ENCODE assay signal across 33 mouse cellular contexts in genomic region chr7:28495426-28495825, GRCm38 (mm10). TPM values are rescaled to one million over a fixed set of nuclear protein-coding genes. Genes with fewer than 3 reads are reported as not detected.
DNase-seq lines count a peak whose midpoint lies in the region; ATAC-seq lines count a peak whose summit lies in the region.
"Had no signal": no experiment of that assay in that cellular context is flagged by ENCODE, and none has a peak within 500 bp of the region (broad histone marks: within the 10 kb centered on the region; RNA-seq: fewer than 3 reads in every experiment).

No protein-coding gene starts in this region.

- no peaks in the 10 kb centered on the region for H3K4me1 ChIP-seq in neural tube, embryonic 11.5 days (ENCODE audit: control insufficient read depth, insufficient read depth, low read length)
- peaks cover 7% of the 10 kb centered on the region; the same call in 1 of the 2 replicates for H3K4me1 ChIP-seq in neural tube, embryonic 15.5 days
- H3K4me1 ChIP-seq in midbrain, embryonic 12.5 days, result peaks cover 10% of the 10 kb centered on the region
- H3K4me1 ChIP-seq in neural tube, embryonic 13.5 days (replicated peaks), result peaks cover 6% of the 10 kb centered on the region; the same call in 1 of the 2 replicates
- no peaks in the 10 kb centered on the region for H3K4me1 ChIP-seq in heart, embryonic 11.5 days (ENCODE audit: control insufficient read depth, insufficient read depth, low read length)
- H3K4me1 ChIP-seq: heart, embryonic 13.5 days; intestine, embryonic 15.5 days; limb, embryonic 12.5 days had no signal

- no peak overlapping the region for H3K4me3 ChIP-seq in neural tube, embryonic 11.5 days (ENCODE audit: low read depth, low read length)
- H3K4me3 ChIP-seq in neural tube, embryonic 15.5 days (replicated peaks), result no peak overlapping the region
- H3K4me3 ChIP-seq in midbrain, embryonic 12.5 days, result no peak overlapping the region
- H3K4me3 ChIP-seq in neural tube, embryonic 13.5 days, result no peak overlapping the region
- H3K4me3 ChIP-seq in heart, embryonic 11.5 days (ENCODE audit: low read depth, low read length), result no peak overlapping the region
- H3K4me3 ChIP-seq: embryonic facial prominence, embryonic 15.5 days; heart, embryonic 13.5 days; intestine, embryonic 15.5 days; limb, embryonic 12.5 days had no signal

- no peak overlapping the region for H3K9ac ChIP-seq in neural tube, embryonic 11.5 days (ENCODE audit: low read length)
- no peak overlapping the region for H3K9ac ChIP-seq in neural tube, embryonic 15.5 days (replicated peaks)
- no peak overlapping the region for H3K9ac ChIP-seq in midbrain, embryonic 12.5 days (replicated peaks)
- no peak overlapping the region for H3K9ac ChIP-seq in neural tube, embryonic 13.5 days
- H3K9ac ChIP-seq in heart, embryonic 11.5 days (ENCODE audit: low read depth, low read length), result no peak overlapping the region
- H3K9ac ChIP-seq: embryonic facial prominence, embryonic 15.5 days; heart, embryonic 13.5 days; intestine, embryonic 15.5 days; limb, embryonic 12.5 days; liver, postnatal 0 days had no signal

- 74% methylated on average over 11 of the region's 11 CpGs for WGBS in neural tube, embryonic 11.5 days
- 51% methylated on average over 11 of the region's 11 CpGs for WGBS in neural tube, embryonic 15.5 days
- 27% methylated on average over 11 of the region's 11 CpGs for WGBS in midbrain, embryonic 12.5 days
- 54% methylated on average over 11 of the region's 11 CpGs for WGBS in neural tube, embryonic 13.5 days
- WGBS in heart, embryonic 11.5 days (ENCODE audit: insufficient replicate concordance), result 79% methylated on average over 11 of the region's 11 CpGs

- ATAC-seq in neural tube, embryonic 11.5 days (ENCODE audit: insufficient read depth, low FRiP score, low TSS enrichment), result no peak
- ATAC-seq in neural tube, embryonic 15.5 days (ENCODE audit: low FRiP score), result no peak
- peak; percentile 77 for ATAC-seq in midbrain, embryonic 12.5 days (ENCODE audit: low FRiP score, low read depth)
- no peak for ATAC-seq in neural tube, embryonic 13.5 days (ENCODE audit: low read depth)
- no peak for ATAC-seq in heart, embryonic 11.5 days (replicated peaks; ENCODE audit: insufficient number of reproducible peaks, low FRiP score, low TSS enrichment)
- ATAC-seq: forebrain, embryonic 16.5 days; hindbrain, embryonic 16.5 days; intestine, embryonic 15.5 days; liver, postnatal 0 days; lung, postnatal 0 days had no signal

- peak; percentile 31 for DNase-seq in neural tube, embryonic 11.5 days (ENCODE audit: low spot score)
- no peak for DNase-seq in cerebellum, postnatal 10 days
- no peak for DNase-seq in left cerebral cortex, postnatal 14 days (ENCODE audit: low spot score in 2 of 2)
- DNase-seq: adrenal gland, adult 2 months; B cell, adult 2 months; cerebellum, adult 18-20 months; cerebellum, postnatal 36 days; gastrocnemius, postnatal 10 days; heart, adult 11 months; kidney, adult 8-10 months; kidney, postnatal 10 days; liver, postnatal 0 days; right cerebral cortex, postnatal 14 days; spleen, adult 18-20 months had no signal

- H3K9me3 ChIP-seq in neural tube, embryonic 11.5 days (ENCODE audit: control insufficient read depth, low read length), result no peaks in the 10 kb centered on the region
- H3K9me3 ChIP-seq in neural tube, embryonic 15.5 days (replicated peaks), result no peaks in the 10 kb centered on the region
- no peaks in the 10 kb centered on the region for H3K9me3 ChIP-seq in midbrain, embryonic 12.5 days
- H3K9me3 ChIP-seq in neural tube, embryonic 13.5 days, result no peaks in the 10 kb centered on the region
- H3K9me3 ChIP-seq in heart, embryonic 11.5 days (replicated peaks; ENCODE audit: control insufficient read depth, low read length), result no peaks in the 10 kb centered on the region
- H3K9me3 ChIP-seq: embryonic facial prominence, embryonic 15.5 days; G1E; heart, embryonic 13.5 days; intestine, embryonic 15.5 days had no signal

- no peaks in the 10 kb centered on the region for H3K27me3 ChIP-seq in neural tube, embryonic 11.5 days (ENCODE audit: control insufficient read depth, insufficient read depth, low read length)
- no peaks in the 10 kb centered on the region for H3K27me3 ChIP-seq in neural tube, embryonic 15.5 days (replicated peaks)
- peaks cover 37% of the 10 kb centered on the region; the same call in 1 of the 2 replicates for H3K27me3 ChIP-seq in midbrain, embryonic 12.5 days
- H3K27me3 ChIP-seq in neural tube, embryonic 13.5 days, result no peaks in the 10 kb centered on the region; the same call in 1 of the 2 replicates
- no peaks in the 10 kb centered on the region for H3K27me3 ChIP-seq in heart, embryonic 11.5 days (ENCODE audit: control insufficient read depth, insufficient read depth, low read length)
- H3K27me3 ChIP-seq: embryonic facial prominence, embryonic 15.5 days; heart, embryonic 13.5 days; intestine, embryonic 15.5 days had no signal

- no peak overlapping the region for H3K27ac ChIP-seq in neural tube, embryonic 11.5 days (ENCODE audit: low read depth, low read length)
- H3K27ac ChIP-seq in neural tube, embryonic 15.5 days (replicated peaks), result no peak overlapping the region; the same call in 1 of the 2 replicates
- H3K27ac ChIP-seq in midbrain, embryonic 12.5 days (replicated peaks), result 0 out of 2 replicates have a peak overlapping the region, but pooled peaks have one; percentile 56
- peak overlapping the region; percentile 59 for H3K27ac ChIP-seq in neural tube, embryonic 13.5 days (replicated peaks)
- H3K27ac ChIP-seq in heart, embryonic 11.5 days (ENCODE audit: low read depth, low read length), result no peak overlapping the region
- H3K27ac ChIP-seq: embryonic facial prominence, embryonic 15.5 days; heart, embryonic 13.5 days; intestine, embryonic 15.5 days; limb, embryonic 12.5 days; macrophage had no signal

- intact Hi-C loops in left cerebral cortex, postnatal 14 days (cut with DNase I), result no loop called here

- no peaks in the 10 kb centered on the region for H3K36me3 ChIP-seq in neural tube, embryonic 11.5 days (ENCODE audit: control insufficient read depth, insufficient read depth, low read length)
- no peaks in the 10 kb centered on the region for H3K36me3 ChIP-seq in neural tube, embryonic 15.5 days
- no peaks in the 10 kb centered on the region for H3K36me3 ChIP-seq in midbrain, embryonic 12.5 days
- no peaks in the 10 kb centered on the region for H3K36me3 ChIP-seq in neural tube, embryonic 13.5 days
- no peaks in the 10 kb centered on the region for H3K36me3 ChIP-seq in heart, embryonic 11.5 days (ENCODE audit: control insufficient read depth, insufficient read depth, low read length)
- H3K36me3 ChIP-seq: embryonic facial prominence, embryonic 15.5 days; G1E; heart, embryonic 13.5 days; intestine, embryonic 15.5 days; limb, embryonic 12.5 days had no signal

- no peak overlapping the region for H3K4me2 ChIP-seq in neural tube, embryonic 11.5 days (ENCODE audit: low read depth)
- no peak overlapping the region for H3K4me2 ChIP-seq in neural tube, embryonic 15.5 days
- 0 out of 2 replicates have a peak overlapping the region, but pooled peaks have one; percentile 11 for H3K4me2 ChIP-seq in midbrain, embryonic 12.5 days (replicated peaks)
- no peak overlapping the region for H3K4me2 ChIP-seq in neural tube, embryonic 13.5 days
- H3K4me2 ChIP-seq in heart, embryonic 11.5 days, result no peak overlapping the region
- H3K4me2 ChIP-seq: embryonic facial prominence, embryonic 15.5 days; heart, embryonic 13.5 days; intestine, embryonic 15.5 days; limb, embryonic 12.5 days; liver, embryonic 11.5 days had no signal

RNA-seq across cellular contexts. Expression of gene Ifnl2, which starts 14.8 kb away (rescaled TPM):
- polyA plus RNA-seq in neural tube, embryonic 11.5 days (2014; fragmentation: Nextera tagmentation; extraction: Ambion mirVana), result not detected in 2 replicates
- polyA plus RNA-seq in neural tube, embryonic 15.5 days (2015; fragmentation: Nextera tagmentation; extraction: Ambion mirVana), result not detected in 2 replicates
- polyA plus RNA-seq in midbrain, embryonic 12.5 days (2016; fragmentation: Nextera tagmentation; extraction: Ambion mirVana), result not detected in 2 replicates
- polyA plus RNA-seq in neural tube, embryonic 13.5 days (2015; fragmentation: Nextera tagmentation; extraction: Ambion mirVana), result not detected in 2 replicates
- polyA plus RNA-seq in heart, embryonic 11.5 days (2014; fragmentation: Nextera tagmentation; extraction: Ambion mirVana), result not detected in 2 replicates
- not detected for total RNA-seq in left cerebral cortex, postnatal 14 days (2021)
- total RNA-seq: adrenal gland, adult 2 months; CH12.LX; gastrocnemius, postnatal 10 days; heart, postnatal 25 days; layer of hippocampus, postnatal 14 days had no signal
- polyA plus RNA-seq: embryonic facial prominence, embryonic 15.5 days; forebrain, embryonic 16.5 days; G1E; heart, embryonic 13.5 days; hindbrain, embryonic 16.5 days; intestine, embryonic 15.5 days; limb, embryonic 12.5 days; liver, embryonic 11.5 days; liver, postnatal 0 days; lung, postnatal 0 days; macrophage; testis, adult 2 months; urinary bladder, adult 2 months had no signal

RNA-seq across cellular contexts. Expression of gene Ifnl3, which starts 27.2 kb away (rescaled TPM):
- not detected in 2 replicates for polyA plus RNA-seq in neural tube, embryonic 11.5 days (2014; fragmentation: Nextera tagmentation; extraction: Ambion mirVana)
- not detected in 2 replicates for polyA plus RNA-seq in neural tube, embryonic 15.5 days (2015; fragmentation: Nextera tagmentation; extraction: Ambion mirVana)
- polyA plus RNA-seq in midbrain, embryonic 12.5 days (2016; fragmentation: Nextera tagmentation; extraction: Ambion mirVana), result not detected in 2 replicates
- polyA plus RNA-seq in neural tube, embryonic 13.5 days (2015; fragmentation: Nextera tagmentation; extraction: Ambion mirVana), result not detected in 2 replicates
- polyA plus RNA-seq in heart, embryonic 11.5 days (2014; fragmentation: Nextera tagmentation; extraction: Ambion mirVana), result not detected in 2 replicates
- total RNA-seq in left cerebral cortex, postnatal 14 days (2021), result not detected
- total RNA-seq: adrenal gland, adult 2 months; CH12.LX; G1E; gastrocnemius, postnatal 10 days; heart, postnatal 25 days; layer of hippocampus, postnatal 14 days had no signal
- polyA plus RNA-seq: embryonic facial prominence, embryonic 15.5 days; forebrain, embryonic 16.5 days; G1E; heart, embryonic 13.5 days; hindbrain, embryonic 16.5 days; intestine, embryonic 15.5 days; limb, embryonic 12.5 days; liver, embryonic 11.5 days; liver, postnatal 0 days; lung, postnatal 0 days; macrophage; testis, adult 2 months; urinary bladder, adult 2 months had no signal

RNA-seq across cellular contexts. Expression of gene Lrfn1, which starts 43.6 kb away (rescaled TPM):
- polyA plus RNA-seq in neural tube, embryonic 11.5 days (2014; fragmentation: Nextera tagmentation; extraction: Ambion mirVana), result 7.6 and 9.9 TPM in 2 replicates
- 16.0 and 18.7 TPM in 2 replicates for polyA plus RNA-seq in neural tube, embryonic 15.5 days (2015; fragmentation: Nextera tagmentation; extraction: Ambion mirVana)
- polyA plus RNA-seq in midbrain, embryonic 12.5 days (2016; fragmentation: Nextera tagmentation; extraction: Ambion mirVana), result 9.2 and 13.9 TPM in 2 replicates
- polyA plus RNA-seq in neural tube, embryonic 13.5 days (2015; fragmentation: Nextera tagmentation; extraction: Ambion mirVana), result 14.1 and 15.2 TPM in 2 replicates
- polyA plus RNA-seq in heart, embryonic 11.5 days (2014; fragmentation: Nextera tagmentation; extraction: Ambion mirVana), result 1.4 and 1.7 TPM in 2 replicates
- total RNA-seq in left cerebral cortex, postnatal 14 days (2021), result 10 to 100 TPM; 97.0 to 98.5 TPM

RNA-seq across cellular contexts. Expression of gene Sycn, which starts 45.3 kb away (rescaled TPM):
- not detected in 2 replicates for polyA plus RNA-seq in neural tube, embryonic 11.5 days (2014; fragmentation: Nextera tagmentation; extraction: Ambion mirVana)
- polyA plus RNA-seq in neural tube, embryonic 15.5 days (2015; fragmentation: Nextera tagmentation; extraction: Ambion mirVana), result 1.3 TPM in 1 of 2 replicates, not detected in the other
- polyA plus RNA-seq in midbrain, embryonic 12.5 days (2016; fragmentation: Nextera tagmentation; extraction: Ambion mirVana), result not detected in 2 replicates
- polyA plus RNA-seq in neural tube, embryonic 13.5 days (2015; fragmentation: Nextera tagmentation; extraction: Ambion mirVana), result not detected in 2 replicates
- not detected in 2 replicates for polyA plus RNA-seq in heart, embryonic 11.5 days (2014; fragmentation: Nextera tagmentation; extraction: Ambion mirVana)
- not detected for total RNA-seq in left cerebral cortex, postnatal 14 days (2021)
- total RNA-seq: adrenal gland, adult 2 months; CH12.LX; G1E; gastrocnemius, postnatal 10 days; heart, postnatal 25 days; layer of hippocampus, postnatal 14 days had no signal
- polyA plus RNA-seq: embryonic facial prominence, embryonic 15.5 days; forebrain, embryonic 16.5 days; G1E; heart, embryonic 13.5 days; hindbrain, embryonic 16.5 days; limb, embryonic 12.5 days; liver, embryonic 11.5 days; lung, postnatal 0 days; macrophage; urinary bladder, adult 2 months had no signal

RNA-seq across cellular contexts. Expression of gene Nccrp1, which starts 51.6 kb away (rescaled TPM):
- polyA plus RNA-seq in neural tube, embryonic 11.5 days (2014; fragmentation: Nextera tagmentation; extraction: Ambion mirVana), result 0.15 TPM in 1 of 2 replicates, not detected in the other
- 0.31 and 0.36 TPM in 2 replicates for polyA plus RNA-seq in neural tube, embryonic 15.5 days (2015; fragmentation: Nextera tagmentation; extraction: Ambion mirVana)
- polyA plus RNA-seq in midbrain, embryonic 12.5 days (2016; fragmentation: Nextera tagmentation; extraction: Ambion mirVana), result not detected in 2 replicates
- not detected in 2 replicates for polyA plus RNA-seq in neural tube, embryonic 13.5 days (2015; fragmentation: Nextera tagmentation; extraction: Ambion mirVana)
- polyA plus RNA-seq in heart, embryonic 11.5 days (2014; fragmentation: Nextera tagmentation; extraction: Ambion mirVana), result not detected in 2 replicates
- under 1 TPM; 0.36 to 0.53 TPM for total RNA-seq in left cerebral cortex, postnatal 14 days (2021)
- total RNA-seq: adrenal gland, adult 2 months; CH12.LX; G1E; gastrocnemius, postnatal 10 days; heart, postnatal 25 days had no signal
- polyA plus RNA-seq: forebrain, embryonic 16.5 days; heart, embryonic 13.5 days; hindbrain, embryonic 16.5 days; intestine, embryonic 15.5 days; limb, embryonic 12.5 days; liver, embryonic 11.5 days; liver, postnatal 0 days; lung, postnatal 0 days; macrophage had no signal

Comparison
In these comparisons a context has a peak if more than half of its experiments do, and no peak if none do; other contexts are left out.
1. H3K27ac ChIP-seq: peak in midbrain, embryonic 12.5 days (single experiment) and neural tube, embryonic 13.5 days (single experiment); none in neural tube, embryonic 11.5 days (single experiment), neural tube, embryonic 15.5 days (single experiment) and heart, embryonic 11.5 days (single experiment).